Mouse (Mus musculus): ENCODE results near the gene Ntng2.

GRCm38 (mm10) chr2:29190392-29190791 lies 62.4 kb downstream of the Ntng2 start:
- TF ChIP-seq CTCF (IDR thresholded peaks at IDR 0.05; ENCODE audit: insufficient read depth, low read length) (no peak), POLR2A (IDR thresholded peaks at IDR 0.05; ENCODE audit: borderline replicate concordance, extremely low read depth, low read depth, low read length) (no peak)

Data from lung, adult 2 months (tissue).